Mouse (Mus musculus) left cerebral cortex, adult 2 months (tissue): Measurements from ENCODE around the gene Shtn1. TPM values are rescaled to one million over a fixed set of nuclear protein-coding genes. Genes with fewer than 3 reads are reported as not detected.

Experiments used
- DNase-seq, 2 experiments: peaks; one replicate each; pipeline ENCODE4 v3.0.0; 2021 to 2022; ENCODE audit warnings: low spot score in 2 of 2, mixed read lengths in 1 of 2; ENCODE audit errors: extremely low spot score in 1 of 2
- H3K27ac ChIP-seq: fragments of 200-600 bp; 2 replicates; pipeline ENCODE4 v1.8.1; 2022
- H3K4me3 ChIP-seq: fragments of 200-600 bp; 2 replicates; pipeline ENCODE4 v1.8.1; 2022
- CTCF ChIP-seq: fragments of 200-600 bp; IDR thresholded peaks from 2 replicates; pipeline ENCODE4 v1.8.1; 2022; ENCODE audit warnings: antibody characterized with exemption, mild to moderate bottlenecking, moderate library complexity
- intact Hi-C: fragments of 180-260 bp; cut with DNase I; formaldehyde crosslinking; loops from one replicate; pipeline ENCODE4 v1.15.1; 2025
- total RNA-seq, 2 experiments: library from RNA; stranded (reverse); gene quantifications; 2 replicates each; pipeline ENCODE4 v1.2.3; 2021

The Shtn1 gene
- total RNA-seq, 2 experiments from 2014 or later = 17.6 to 19.5 TPM

GRCm38 (mm10) chr19:59071396-59071795, 4.5 kb downstream of the Shtn1 start:
- DNase-seq = no peak
- no peak overlapping the region for H3K4me3 ChIP-seq
- TF ChIP-seq CTCF = no peak
- H3K27ac ChIP-seq = no peak overlapping the region
- intact Hi-C loops = no loop called here

- TF ChIP-seq CTCF = no peak
- intact Hi-C loops = no loop called here
- DNase-seq = no peak
Measured at GRCm38 (mm10) chr19:59067652-59068051, 8.2 kb downstream of the Shtn1 start.

GRCm38 (mm10) chr19:59066670-59067069, 9.2 kb downstream of the Shtn1 start:
- no peak for DNase-seq
- Histone ChIP-seq H3K27ac (no peak overlapping the region), H3K4me3 (no peak overlapping the region)
- no peak for TF ChIP-seq CTCF
- intact Hi-C loops = no loop called here

More at GRCm38 (mm10) chr19:59067652-59068051, 8.2 kb downstream of the Shtn1 start:
- Histone ChIP-seq H3K4me3 (no peak overlapping the region), H3K27ac (no peak overlapping the region)

GRCm38 (mm10) chr19:59066115-59066514, 9.8 kb downstream of the Shtn1 start:
- intact Hi-C loops = no loop called here
- no peak for TF ChIP-seq CTCF
- DNase-seq = no peak
- Histone ChIP-seq H3K27ac (no peak overlapping the region), H3K4me3 (no peak overlapping the region)

GRCm38 (mm10) chr19:59064616-59065015, 11.3 kb downstream of the Shtn1 start:
- no peak overlapping the region for H3K27ac ChIP-seq
- no peak for TF ChIP-seq CTCF
- no peak for DNase-seq
- no peak overlapping the region for H3K4me3 ChIP-seq
- intact Hi-C loops = no loop called here

GRCm38 (mm10) chr19:59063568-59063967, 12.3 kb downstream of the Shtn1 start:
- intact Hi-C loops = no loop called here
- Histone ChIP-seq H3K27ac (no peak overlapping the region), H3K4me3 (no peak overlapping the region)
- no peak for TF ChIP-seq CTCF
- DNase-seq = no peak

- no peak overlapping the region for H3K4me3 ChIP-seq
- no peak for TF ChIP-seq CTCF
- no peak overlapping the region for H3K27ac ChIP-seq
- DNase-seq = no peak
- intact Hi-C loops = no loop called here
Measured at GRCm38 (mm10) chr19:59058105-59058504, 17.8 kb downstream of the Shtn1 start.

- Histone ChIP-seq H3K27ac (no peak overlapping the region), H3K4me3 (no peak overlapping the region)
- intact Hi-C loops = no loop called here
- DNase-seq = no peak
- no peak for TF ChIP-seq CTCF
Measured at GRCm38 (mm10) chr19:59057366-59057765, 18.5 kb downstream of the Shtn1 start.

- intact Hi-C loops = no loop called here
- Histone ChIP-seq H3K27ac (no peak overlapping the region), H3K4me3 (no peak overlapping the region)
- no peak for DNase-seq
- TF ChIP-seq CTCF = no peak
Measured at GRCm38 (mm10) chr19:59054632-59054951, 21.3 kb downstream of the Shtn1 start.

GRCm38 (mm10) chr19:59053931-59054631, 21.8 kb downstream of the Shtn1 start:
- no peak for DNase-seq
- intact Hi-C loops = no loop called here
- TF ChIP-seq CTCF = no peak
- Histone ChIP-seq H3K27ac (no peak overlapping the region), H3K4me3 (no peak overlapping the region)

- H3K27ac ChIP-seq = peak overlapping the region; percentile 26; the same call in 1 of the 2 replicates
- TF ChIP-seq CTCF = no peak
- DNase-seq = no peak
Measured at GRCm38 (mm10) chr19:59052783-59053490, 23.0 kb downstream of the Shtn1 start.

GRCm38 (mm10) chr19:59052053-59052452, 23.8 kb downstream of the Shtn1 start:
- Histone ChIP-seq H3K27ac (no peak overlapping the region; the same call in 1 of the 2 replicates), H3K4me3 (no peak overlapping the region)
- TF ChIP-seq CTCF = no peak
- DNase-seq = no peak
- intact Hi-C loops = no loop called here

More at GRCm38 (mm10) chr19:59052783-59053490, 23.0 kb downstream of the Shtn1 start:
- intact Hi-C loops = no loop called here
- H3K4me3 ChIP-seq = no peak overlapping the region

GRCm38 (mm10) chr19:59051622-59052021, 24.3 kb downstream of the Shtn1 start:
- no peak for DNase-seq
- Histone ChIP-seq H3K27ac (no peak overlapping the region), H3K4me3 (no peak overlapping the region)
- TF ChIP-seq CTCF = no peak
- intact Hi-C loops = no loop called here
